Mouse (Mus musculus) right cerebral cortex, adult 18-20 months (tissue): ENCODE results near the gene Ugcg.
"Not testable (repeated sequence)": the region's sequence is repeated elsewhere in the genome, so short reads cannot be mapped to it uniquely, and the experiment has no call there.

Experiments
- DNase-seq: peaks from one replicate; pipeline ENCODE4 v3.0.0; 2022; ENCODE audit warnings: mixed read lengths

The Ugcg gene

GRCm38 (mm10) chr4:59260871-59261515 is 71.9 kb downstream of the Ugcg start:
- no peak for DNase-seq

GRCm38 (mm10) chr4:59261582-59261981 is 72.5 kb downstream of the Ugcg start:
- DNase-seq: not testable (repeated sequence)

- no peak for DNase-seq
Measured at GRCm38 (mm10) chr4:59262156-59262555, 73.1 kb downstream of the Ugcg start.

- no peak for DNase-seq
Measured at GRCm38 (mm10) chr4:59263418-59263817, 74.4 kb downstream of the Ugcg start.

GRCm38 (mm10) chr4:59264611-59265095 is 75.6 kb downstream of the Ugcg start:
- no peak for DNase-seq

- DNase-seq: no peak
Measured at GRCm38 (mm10) chr4:59265182-59265581, 76.1 kb downstream of the Ugcg start.

- DNase-seq: no peak
Measured at GRCm38 (mm10) chr4:59265631-59266030, 76.6 kb downstream of the Ugcg start.
